Mouse (Mus musculus): Measurements from ENCODE around the gene Colgalt1.

Gene Colgalt1

GRCm38 (mm10) chr8:71668220-71668975 is 57.6 kb downstream of the Colgalt1 start:
- peak; percentile 84 for DNase-seq (ENCODE audit: low read depth, low spot score)

DNA sequence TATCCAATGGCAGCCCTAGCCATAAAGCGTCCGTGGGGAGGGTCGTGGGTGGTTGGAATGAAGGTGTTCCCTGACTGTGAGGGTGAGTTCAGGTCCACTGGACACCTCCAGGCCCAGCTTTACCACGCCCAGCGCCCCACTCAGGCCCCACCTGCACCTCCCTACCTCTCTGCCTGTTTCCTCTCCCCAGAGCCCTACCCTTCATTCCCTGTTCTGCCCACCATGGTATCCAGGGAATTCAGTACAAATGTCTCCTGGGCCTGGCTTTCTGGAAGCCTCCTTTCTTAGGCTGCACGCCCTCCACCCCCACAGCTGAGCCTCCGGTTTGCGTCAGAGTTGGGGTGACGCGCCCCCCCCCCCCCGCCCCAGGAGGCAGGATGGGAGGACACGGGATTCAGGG is 59.4 kb downstream of the Colgalt1 start:
- DNase-seq (ENCODE audit: low read depth, low spot score), result no peak

- DNase-seq (ENCODE audit: low read depth, low spot score), result peak; percentile 79
Observed at GRCm38 (mm10) chr8:71670621-71671548, 60.1 kb downstream of the Colgalt1 start.

DNA sequence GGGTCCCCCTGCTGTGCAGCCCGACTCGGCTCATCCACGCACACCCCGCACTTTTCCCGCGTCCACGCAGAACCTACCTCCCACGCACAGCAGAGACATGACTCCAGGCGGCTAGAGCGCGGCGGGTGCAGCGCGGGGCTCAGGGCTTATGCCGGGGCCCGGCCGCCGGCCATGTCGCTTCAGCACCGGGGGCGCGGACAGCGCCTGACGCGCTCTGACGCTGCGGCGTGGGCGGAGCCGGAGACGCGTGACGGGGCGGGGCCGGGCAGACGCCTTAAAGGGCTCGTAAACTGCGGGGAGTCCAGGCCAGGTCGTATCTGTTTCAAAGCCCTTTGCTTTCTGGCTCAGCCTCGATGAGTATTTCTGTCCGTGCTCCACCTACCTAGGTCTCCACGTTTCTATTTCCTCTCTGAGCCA is 60.8 kb downstream of the Colgalt1 start, which contains the start of gene Unc13a:
TSS of gene Unc13a (minus strand) at position 209 of the 417 bp plus-strand sequence.
- peak; percentile 91 for DNase-seq (ENCODE audit: low read depth, low spot score)

- no peak for DNase-seq (ENCODE audit: low read depth, low spot score)
Observed at GRCm38 (mm10) chr8:71672168-71672735, 61.5 kb downstream of the Colgalt1 start.

DNA sequence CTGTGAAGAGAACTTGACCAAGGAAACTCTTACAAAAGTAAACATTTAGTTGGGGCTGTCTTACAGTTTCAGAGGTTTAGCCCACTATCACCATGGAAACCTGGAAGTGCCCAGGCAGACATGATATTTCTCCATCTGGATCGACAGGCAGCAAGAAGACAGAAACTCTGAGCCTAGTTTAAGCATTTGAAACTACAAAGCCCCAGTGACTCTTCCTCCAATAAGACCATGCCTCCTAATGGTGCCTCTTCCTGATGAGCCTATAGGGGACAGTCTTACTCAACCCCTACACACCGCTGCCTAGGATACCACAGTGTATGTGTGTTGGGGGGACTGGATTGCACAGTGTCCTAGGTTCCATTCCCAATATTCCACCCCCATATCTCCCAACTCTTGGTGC is 63.3 kb downstream of the Colgalt1 start:
- DNase-seq (ENCODE audit: low read depth, low spot score), result no peak
